10 mouse cellular contexts compared by ENCODE assay signal in genomic region chr12:16506796-16507790, GRCm38 (mm10).
DNase-seq lines count a peak whose midpoint lies in the region; ATAC-seq and TF ChIP-seq lines count a peak whose summit lies in the region.
"Had no signal": no experiment of that assay in that cellular context is flagged by ENCODE, and none has a peak within 500 bp of the region (broad histone marks: within the 10 kb centered on the region; RNA-seq: fewer than 3 reads in every experiment).

No protein-coding gene starts in this region.

- no peak overlapping the region for H3K9ac ChIP-seq in forebrain, postnatal 0 days
- no peak overlapping the region for H3K9ac ChIP-seq in forebrain, embryonic 11.5 days (ENCODE audit: low read length)
- no peak overlapping the region for H3K9ac ChIP-seq in hindbrain, postnatal 0 days (replicated peaks; ENCODE audit: low read length)
- H3K9ac ChIP-seq in stomach, postnatal 0 days (ENCODE audit: low read length): no peak overlapping the region

- no peaks in the 10 kb centered on the region for H3K27me3 ChIP-seq in forebrain, postnatal 0 days (ENCODE audit: insufficient read depth, low read length)
- H3K27me3 ChIP-seq in forebrain, embryonic 11.5 days (ENCODE audit: control insufficient read depth, insufficient read depth, low read length): no peaks in the 10 kb centered on the region
- no peaks in the 10 kb centered on the region for H3K27me3 ChIP-seq in spleen, adult 2 months (ENCODE audit: control insufficient read depth, insufficient read depth, low read length)
- no peaks in the 10 kb centered on the region for H3K27me3 ChIP-seq in hindbrain, postnatal 0 days (ENCODE audit: insufficient read depth, low read length)
- no peaks in the 10 kb centered on the region for H3K27me3 ChIP-seq in stomach, postnatal 0 days (ENCODE audit: control insufficient read depth, insufficient read depth, low read length)

- no peak for TF ChIP-seq POLR2A in spleen, adult 2 months (IDR thresholded peaks at IDR 0.05; ENCODE audit: low read depth, low read length)

- WGBS in forebrain, postnatal 0 days: 51% methylated on average over 17 of the region's 17 CpGs
- 73% methylated on average over 17 of the region's 17 CpGs for WGBS in forebrain, embryonic 11.5 days
- WGBS in spleen, adult 2 months: 40% methylated on average over 16 of the region's 17 CpGs
- WGBS in hindbrain, postnatal 0 days: 49% methylated on average over 17 of the region's 17 CpGs
- 60% methylated on average over 17 of the region's 17 CpGs for WGBS in stomach, postnatal 0 days

- no peaks in the 10 kb centered on the region for H3K36me3 ChIP-seq in forebrain, postnatal 0 days (ENCODE audit: insufficient read depth)
- H3K36me3 ChIP-seq in forebrain, embryonic 11.5 days (ENCODE audit: control insufficient read depth, insufficient read depth, low read length): no peaks in the 10 kb centered on the region
- H3K36me3 ChIP-seq in spleen, adult 2 months (ENCODE audit: control insufficient read depth, insufficient read depth, low read length): no peaks in the 10 kb centered on the region
- H3K36me3 ChIP-seq in hindbrain, postnatal 0 days (ENCODE audit: insufficient read depth, low read length): no peaks in the 10 kb centered on the region
- no peaks in the 10 kb centered on the region for H3K36me3 ChIP-seq in stomach, postnatal 0 days (ENCODE audit: control insufficient read depth, insufficient read depth, low read length)

- H3K4me1 ChIP-seq in forebrain, postnatal 0 days (ENCODE audit: insufficient read depth): peaks cover 4% of the 10 kb centered on the region; the same call in 1 of the 2 replicates
- H3K4me1 ChIP-seq in forebrain, embryonic 11.5 days (replicated peaks; ENCODE audit: control insufficient read depth, insufficient read depth, low read length): no peaks in the 10 kb centered on the region
- H3K4me1 ChIP-seq in spleen, adult 2 months (ENCODE audit: control insufficient read depth, insufficient read depth, insufficient read length): peaks cover 16% of the 10 kb centered on the region
- no peaks in the 10 kb centered on the region; the same call in none of the 2 replicates for H3K4me1 ChIP-seq in hindbrain, postnatal 0 days (ENCODE audit: insufficient read depth, low read length)
- H3K4me1 ChIP-seq in stomach, postnatal 0 days (replicated peaks; ENCODE audit: control insufficient read depth, insufficient read depth): no peaks in the 10 kb centered on the region

- no peak overlapping the region for H3K4me2 ChIP-seq in forebrain, postnatal 0 days (ENCODE audit: low read depth)
- H3K4me2 ChIP-seq in forebrain, embryonic 11.5 days (ENCODE audit: low read depth, low read length, severe bottlenecking): no peak overlapping the region
- no peak overlapping the region for H3K4me2 ChIP-seq in hindbrain, postnatal 0 days (ENCODE audit: low read depth, low read length)
- H3K4me2 ChIP-seq in stomach, postnatal 0 days (replicated peaks; ENCODE audit: low read depth): no peak overlapping the region
- H3K4me2 ChIP-seq: liver, embryonic 11.5 days had no signal

- no peak overlapping the region for H3K4me3 ChIP-seq in forebrain, postnatal 0 days (ENCODE audit: low read depth, low read length)
- H3K4me3 ChIP-seq in forebrain, embryonic 11.5 days (ENCODE audit: low read depth, low read length): no peak overlapping the region
- H3K4me3 ChIP-seq in spleen, adult 2 months (ENCODE audit: extremely low read depth, insufficient read depth, insufficient read length): no peak overlapping the region
- no peak overlapping the region for H3K4me3 ChIP-seq in hindbrain, postnatal 0 days (ENCODE audit: low read length)
- H3K4me3 ChIP-seq in stomach, postnatal 0 days (ENCODE audit: low read depth, low read length): no peak overlapping the region

- DNase-seq in forebrain, postnatal 0 days: peak; percentile 13
- DNase-seq in forebrain, embryonic 11.5 days (ENCODE audit: low spot score): no peak
- peak in 1 of 2 experiments; percentile 38 for DNase-seq in spleen, adult 2 months (ENCODE audit: low read depth in 1 of 2, low spot score in 2 of 2)
- no peak for DNase-seq in spleen, adult 12 weeks (ENCODE audit: low spot score)
- peak; percentile 18 for DNase-seq in hindbrain, postnatal 0 days (ENCODE audit: low spot score)
- DNase-seq in stomach, postnatal 0 days (ENCODE audit: low spot score): no peak
- no peak for DNase-seq in natural killer cell, adult 2 months (ENCODE audit: low spot score in 2 of 2)
- no peak for DNase-seq in ovary, adult 18-20 months (ENCODE audit: low spot score)
- DNase-seq: kidney, postnatal 10 days had no signal

- no peak for TF ChIP-seq EP300 in stomach, postnatal 0 days (optimal IDR thresholded peaks at IDR 0.05)

- peak; percentile 23; the same call in 1 of the 2 replicates for TF ChIP-seq CTCF in forebrain, postnatal 0 days (IDR thresholded peaks at IDR 0.05; ENCODE audit: low read depth)
- peak; percentile 14; the same call in 1 of the 2 replicates for TF ChIP-seq CTCF in spleen, adult 2 months (IDR thresholded peaks at IDR 0.05; ENCODE audit: extremely low read depth, insufficient read depth, insufficient read length, insufficient replicate concordance)
- TF ChIP-seq CTCF in hindbrain, postnatal 0 days (IDR thresholded peaks at IDR 0.05; ENCODE audit: low read depth): peak; percentile 45
- TF ChIP-seq CTCF in stomach, postnatal 0 days (IDR thresholded peaks at IDR 0.05; ENCODE audit: low read depth): peak; percentile 26; the same call in 1 of the 2 replicates

- ATAC-seq in forebrain, postnatal 0 days: 0 out of 2 replicates have a peak, but pooled peaks have one; percentile 9
- ATAC-seq in forebrain, embryonic 11.5 days (replicated peaks; ENCODE audit: low FRiP score): no peak
- ATAC-seq in hindbrain, postnatal 0 days: no peak
- no peak for ATAC-seq in stomach, postnatal 0 days (ENCODE audit: low FRiP score, low TSS enrichment)

- H3K9me3 ChIP-seq in forebrain, postnatal 0 days (ENCODE audit: low read length): peaks cover 6% of the 10 kb centered on the region; the same call in 1 of the 2 replicates
- H3K9me3 ChIP-seq in forebrain, embryonic 11.5 days (ENCODE audit: control insufficient read depth, low read length): no peaks in the 10 kb centered on the region; the same call in 1 of the 2 replicates
- no peaks in the 10 kb centered on the region for H3K9me3 ChIP-seq in hindbrain, postnatal 0 days (ENCODE audit: low read length)
- H3K9me3 ChIP-seq in stomach, postnatal 0 days (ENCODE audit: control insufficient read depth, low read length): no peaks in the 10 kb centered on the region

- H3K27ac ChIP-seq in forebrain, postnatal 0 days (ENCODE audit: low read depth, low read length): no peak overlapping the region
- no peak overlapping the region for H3K27ac ChIP-seq in forebrain, embryonic 11.5 days (ENCODE audit: low read depth, low read length)
- H3K27ac ChIP-seq in spleen, adult 2 months (ENCODE audit: insufficient read depth, low read length): no peak overlapping the region
- H3K27ac ChIP-seq in hindbrain, postnatal 0 days: no peak overlapping the region
- no peak overlapping the region for H3K27ac ChIP-seq in stomach, postnatal 0 days (replicated peaks)

Comparison
In these comparisons a context has a peak if more than half of its experiments do, and no peak if none do; other contexts are left out.
1. DNase-seq: peak in forebrain, postnatal 0 days (single experiment) and hindbrain, postnatal 0 days (single experiment); none in forebrain, embryonic 11.5 days (single experiment), spleen, adult 12 weeks (single experiment), stomach, postnatal 0 days (single experiment), natural killer cell, adult 2 months (0 of 2) and ovary, adult 18-20 months (single experiment).
2. Peak in every context shown above with its lines, with median percentiles within 50 percentile points of each other: CTCF ChIP-seq.